8 mouse cellular contexts compared by ENCODE assay signal in genomic region chr2:104815561-104816370, GRCm38 (mm10). TPM values are rescaled to one million over a fixed set of nuclear protein-coding genes. Genes with fewer than 3 reads are reported as not detected.
A peak's percentile ranks its signal among the peaks of the same experiment; 100 is the strongest.
DNase-seq lines count a peak whose midpoint lies in the region; ATAC-seq lines count a peak whose summit lies in the region.

No protein-coding gene starts in this region.

- peaks cover 12% of the 10 kb centered on the region for H3K4me1 ChIP-seq in heart, embryonic 10.5 days
- H3K4me1 ChIP-seq in liver, embryonic 13.5 days (replicated peaks): peaks cover 34% of the 10 kb centered on the region

- peak overlapping the region; percentile 91 for H3K9ac ChIP-seq in liver, embryonic 13.5 days

- DNase-seq in B cell, adult 2 months: peak; percentile 53 to 54
- DNase-seq in NIH3T3 (ENCODE audit: low read depth): peak; percentile 50
- DNase-seq in embryo, embryonic 11.5 days (ENCODE audit: low read depth, low spot score): peak; percentile 30
- DNase-seq in heart, embryonic 10.5 days (ENCODE audit: low spot score): peak; percentile 85
- peak; percentile 31 for DNase-seq in kidney, adult 9 months
- DNase-seq in liver, embryonic 13.5 days: peak; percentile 42
- DNase-seq in natural killer cell, adult 2 months (ENCODE audit: low spot score in 2 of 2): peak; percentile 9 to 26
- peak; percentile 61 for DNase-seq in thymus, postnatal 4 days

- no peaks in the 10 kb centered on the region for H3K9me3 ChIP-seq in heart, embryonic 10.5 days
- no peaks in the 10 kb centered on the region for H3K9me3 ChIP-seq in liver, embryonic 13.5 days (replicated peaks)

- peak overlapping the region; percentile 99 for H3K4me3 ChIP-seq in heart, embryonic 10.5 days
- peak overlapping the region; percentile 91 for H3K4me3 ChIP-seq in liver, embryonic 13.5 days (replicated peaks)

- H3K4me2 ChIP-seq in liver, embryonic 13.5 days: peak overlapping the region; percentile 99

- ATAC-seq in liver, embryonic 13.5 days (ENCODE audit: low read depth): peak; percentile 29

- no peaks in the 10 kb centered on the region for H3K36me3 ChIP-seq in heart, embryonic 10.5 days
- H3K36me3 ChIP-seq in liver, embryonic 13.5 days: no peaks in the 10 kb centered on the region

- H3K27ac ChIP-seq in heart, embryonic 10.5 days: peak overlapping the region; percentile 100
- peak overlapping the region; percentile 93 for H3K27ac ChIP-seq in liver, embryonic 13.5 days

- under 1% methylated on average over 33 of the region's 33 CpGs for WGBS in heart, embryonic 10.5 days
- under 1% methylated on average over 33 of the region's 33 CpGs for WGBS in liver, embryonic 13.5 days (ENCODE audit: insufficient replicate concordance)

- H3K27me3 ChIP-seq in heart, embryonic 10.5 days (ENCODE audit: insufficient read depth, poor library complexity, severe bottlenecking): no peaks in the 10 kb centered on the region
- H3K27me3 ChIP-seq in liver, embryonic 13.5 days: no peaks in the 10 kb centered on the region

RNA-seq across cellular contexts. Expression of gene Qser1, which starts 0.8 kb away (rescaled TPM):
- polyA plus RNA-seq in heart, embryonic 10.5 days (2016; fragmentation: Nextera tagmentation; extraction: Ambion mirVana): 7.4 and 8.3 TPM in 2 replicates
- 2.3 and 2.7 TPM in 2 replicates for polyA plus RNA-seq in liver, embryonic 13.5 days (2015; fragmentation: Nextera tagmentation; extraction: Ambion mirVana)

RNA-seq across cellular contexts. Expression of gene Prrg4, which starts 33.9 kb away (rescaled TPM):
- 0.67 and 0.76 TPM in 2 replicates for polyA plus RNA-seq in heart, embryonic 10.5 days (2016; fragmentation: Nextera tagmentation; extraction: Ambion mirVana)
- polyA plus RNA-seq in liver, embryonic 13.5 days (2015; fragmentation: Nextera tagmentation; extraction: Ambion mirVana): 0.23 and 0.25 TPM in 2 replicates

RNA-seq across cellular contexts. Expression of gene Ccdc73, which starts 51.8 kb away (rescaled TPM):
- 4.0 and 4.6 TPM in 2 replicates for polyA plus RNA-seq in heart, embryonic 10.5 days (2016; fragmentation: Nextera tagmentation; extraction: Ambion mirVana)
- polyA plus RNA-seq in liver, embryonic 13.5 days (2015; fragmentation: Nextera tagmentation; extraction: Ambion mirVana): 3.2 and 4.6 TPM in 2 replicates

Comparison
In these comparisons a context has a peak if more than half of its experiments do, and no peak if none do; other contexts are left out.
1. Peak in every context shown above with its lines: DNase-seq, ATAC-seq, H3K4me3 ChIP-seq and H3K27ac ChIP-seq.
2. DNase-seq: peak in every context shown above with its lines; median percentile 85 in heart, embryonic 10.5 days; 61 in thymus, postnatal 4 days; 54 in B cell, adult 2 months; 50 in NIH3T3; 42 in liver, embryonic 13.5 days; 31 in kidney, adult 9 months; 30 in embryo, embryonic 11.5 days; 18 in natural killer cell, adult 2 months.